Mouse (Mus musculus) ovary, postnatal 14 days (tissue): ENCODE measurements around the gene Tecr.
"Not testable (repeated sequence)": the region's sequence is repeated elsewhere in the genome, so short reads cannot be mapped to it uniquely, and the experiment has no call there.

Experiments
- DNase-seq: peaks from one replicate; pipeline ENCODE4 v3.0.0; 2022; ENCODE audit warnings: low spot score

Gene Tecr

DNA sequence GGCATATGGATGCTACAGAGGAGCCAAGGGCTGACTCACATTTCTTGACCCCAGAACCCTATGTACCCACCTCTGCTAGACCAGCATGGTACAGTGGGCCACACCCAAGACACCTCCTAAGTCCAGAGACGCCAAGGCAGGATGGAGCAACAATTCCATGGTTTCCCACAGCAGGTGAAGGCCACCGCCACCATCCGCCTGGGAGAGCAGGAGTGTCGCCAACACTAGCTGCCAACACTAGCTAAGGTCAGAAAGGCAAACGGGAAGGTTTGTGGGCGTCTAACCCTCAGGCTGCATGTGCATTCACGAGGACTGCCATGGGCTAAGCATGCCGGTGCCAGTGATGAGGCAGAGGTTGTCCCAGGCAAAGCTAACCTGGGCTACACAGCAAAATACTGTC, 25.5 kb downstream of the Tecr start:
- DNase-seq = no peak

- no peak for DNase-seq
These were observed 26.9 kb downstream of the Tecr start for GRCm38 (mm10) chr8:83580826-83581225.

- no peak for DNase-seq
These were observed 28.1 kb downstream of the Tecr start for GRCm38 (mm10) chr8:83579676-83580075.

GRCm38 (mm10) chr8:83578131-83579055, 29.4 kb downstream of the Tecr start:
- DNase-seq = no peak

- no peak for DNase-seq
These were observed 30.4 kb downstream of the Tecr start for GRCm38 (mm10) chr8:83577384-83577791.

DNA sequence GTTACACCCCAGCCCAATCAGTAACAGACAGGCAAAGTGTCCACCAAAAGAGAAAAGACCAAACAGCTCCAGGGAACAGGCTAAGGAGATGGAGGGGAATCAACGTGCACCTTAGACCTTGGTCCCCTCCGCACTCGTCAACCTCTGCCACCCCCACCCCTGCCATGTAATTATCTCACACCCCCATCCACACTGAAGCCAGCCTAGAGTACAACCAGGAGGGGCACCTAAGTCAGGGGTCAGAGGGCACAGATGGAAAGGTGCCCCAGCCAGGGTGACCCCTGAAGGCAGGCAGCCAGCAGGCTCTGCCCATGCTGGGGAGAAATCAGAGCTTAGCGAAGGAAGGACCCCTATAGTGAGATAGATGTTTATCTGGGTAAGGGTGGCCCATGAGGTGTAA, 30.9 kb downstream of the Tecr start:
- no peak for DNase-seq

DNA sequence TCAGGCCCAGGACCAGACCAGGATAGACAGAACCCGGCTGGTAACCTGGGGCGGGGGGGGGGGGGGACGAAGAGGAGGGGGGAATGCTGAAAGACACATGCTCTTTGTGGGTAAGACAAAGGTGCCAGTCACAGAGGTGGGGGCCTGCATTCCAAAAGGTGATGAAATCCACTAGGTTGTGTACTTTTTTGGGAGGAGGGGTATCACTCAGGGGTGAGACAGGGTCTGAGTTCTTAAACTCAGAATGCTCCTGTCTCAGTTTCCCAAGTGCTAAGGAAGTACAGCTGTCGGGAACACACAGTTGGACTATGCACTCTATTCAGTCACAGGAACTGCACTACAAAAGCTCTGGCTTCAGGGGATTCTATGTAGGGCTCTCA, 31.3 kb downstream of the Tecr start:
- no peak for DNase-seq

DNA sequence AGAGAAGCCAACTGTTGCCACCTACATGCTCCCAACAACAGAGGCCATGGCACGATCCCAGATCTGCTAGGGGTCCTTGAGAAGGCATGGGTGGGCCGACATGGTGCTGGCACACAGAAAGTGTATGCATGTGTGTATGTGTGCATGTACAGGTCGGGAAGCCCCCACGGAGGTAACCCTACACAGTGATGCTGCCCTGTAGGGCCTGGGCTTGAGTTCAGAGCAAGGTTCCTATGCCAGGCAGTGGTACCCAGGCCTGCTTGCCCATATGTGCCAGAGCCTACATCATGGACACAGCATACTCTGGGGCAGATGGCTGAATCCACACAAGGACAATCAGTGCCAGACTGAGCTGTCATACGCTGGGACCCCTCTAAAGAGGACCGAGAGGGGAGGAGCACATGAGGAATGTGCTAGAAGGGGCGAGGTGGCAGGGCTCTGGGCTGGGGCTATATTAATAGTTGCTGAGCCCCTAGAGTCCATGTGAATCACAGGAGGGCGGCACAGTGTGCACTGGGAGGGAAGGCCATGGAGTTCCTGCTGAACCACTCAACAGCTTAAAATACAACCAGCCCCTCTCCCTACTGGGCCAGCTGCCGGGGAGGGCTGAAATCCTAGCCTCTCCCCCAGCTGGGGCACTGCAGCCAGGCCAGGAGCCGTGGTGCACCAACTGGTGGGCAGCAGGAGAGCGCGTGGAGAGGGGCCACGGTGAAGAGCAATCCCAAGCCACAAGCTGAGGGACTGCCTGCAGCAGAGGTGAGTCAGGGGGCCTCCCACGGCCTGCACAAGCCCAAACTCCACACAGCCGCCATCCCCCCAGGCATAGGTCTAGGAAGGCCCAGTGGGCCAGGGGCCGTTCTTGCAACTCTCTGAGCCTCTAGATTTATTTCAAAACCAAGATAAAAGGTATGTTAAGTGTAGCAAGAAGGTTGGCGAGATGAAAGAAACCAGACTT, 31.9 kb downstream of the Tecr start:
- no peak for DNase-seq

- no peak for DNase-seq
These were observed 33.0 kb downstream of the Tecr start for GRCm38 (mm10) chr8:83574631-83575315.

DNA sequence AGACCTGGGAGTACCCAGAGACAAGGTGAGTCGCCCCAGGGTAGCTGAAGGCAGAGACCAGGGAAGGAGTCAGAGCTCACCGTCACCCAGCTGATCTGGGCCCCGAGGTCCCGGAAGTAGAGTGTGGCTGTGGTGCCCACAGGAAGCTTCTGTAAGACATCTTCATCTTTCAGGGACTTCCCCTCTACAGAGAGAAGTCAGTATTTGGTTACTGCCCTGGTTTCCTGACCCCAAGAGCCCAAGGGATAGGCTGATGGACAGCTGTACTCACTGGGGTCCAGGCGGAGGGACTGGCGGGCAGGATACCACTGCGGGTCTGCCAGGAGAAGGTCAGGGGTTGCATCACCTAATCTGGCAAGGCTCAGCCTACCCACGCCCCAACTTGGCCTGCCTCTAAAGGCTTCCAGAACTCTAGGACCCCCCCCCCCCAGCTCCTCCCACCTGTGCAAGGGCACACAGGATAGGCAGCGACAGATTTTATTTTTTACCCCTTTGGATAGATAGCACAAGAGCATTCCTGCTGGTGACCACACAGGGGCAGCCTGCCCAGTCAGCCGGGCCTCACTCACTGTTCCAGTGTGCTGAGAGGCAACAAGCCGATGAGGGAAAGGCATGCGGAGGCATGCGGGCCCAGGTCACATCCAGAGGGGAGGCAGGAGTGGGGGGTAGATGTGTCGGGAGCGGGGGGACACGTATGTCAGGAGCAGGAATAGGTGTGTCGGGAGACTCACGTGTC, 34.5 kb downstream of the Tecr start:
- no peak for DNase-seq

GRCm38 (mm10) chr8:83572246-83572812, 35.4 kb downstream of the Tecr start:
- DNase-seq = no peak

- no peak for DNase-seq
These were observed 36.0 kb downstream of the Tecr start for GRCm38 (mm10) chr8:83571791-83572190.

GRCm38 (mm10) chr8:83571001-83571340, 36.8 kb downstream of the Tecr start:
- DNase-seq = not testable (repeated sequence)

GRCm38 (mm10) chr8:83570272-83571000, 37.3 kb downstream of the Tecr start:
- DNase-seq = no peak

- no peak for DNase-seq
These were observed 38.6 kb downstream of the Tecr start for GRCm38 (mm10) chr8:83569165-83569564.

- DNase-seq = no peak
These were observed 39.0 kb downstream of the Tecr start for GRCm38 (mm10) chr8:83568755-83569154.

GRCm38 (mm10) chr8:83568128-83568527, 39.6 kb downstream of the Tecr start:
- DNase-seq = no peak

DNA sequence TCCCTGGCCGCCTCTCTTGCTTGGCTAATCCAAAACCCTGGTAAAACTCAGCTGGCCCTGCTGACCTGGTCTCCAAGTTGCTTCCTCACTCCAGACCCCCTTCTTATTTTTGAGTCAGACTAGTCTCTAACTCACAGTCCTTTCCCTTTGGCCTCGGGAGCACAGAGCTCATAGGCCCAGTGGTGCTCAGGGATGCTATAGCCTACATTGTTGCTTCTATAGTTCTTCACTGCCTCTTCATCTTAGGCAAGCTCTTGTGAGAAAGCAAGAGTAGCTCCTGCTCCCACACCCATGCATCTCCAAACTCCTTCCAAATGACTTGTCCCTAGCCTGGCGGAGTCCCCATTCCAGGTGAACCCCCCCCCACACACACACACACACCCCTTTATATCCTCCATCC, 40.1 kb downstream of the Tecr start:
- no peak for DNase-seq

DNA sequence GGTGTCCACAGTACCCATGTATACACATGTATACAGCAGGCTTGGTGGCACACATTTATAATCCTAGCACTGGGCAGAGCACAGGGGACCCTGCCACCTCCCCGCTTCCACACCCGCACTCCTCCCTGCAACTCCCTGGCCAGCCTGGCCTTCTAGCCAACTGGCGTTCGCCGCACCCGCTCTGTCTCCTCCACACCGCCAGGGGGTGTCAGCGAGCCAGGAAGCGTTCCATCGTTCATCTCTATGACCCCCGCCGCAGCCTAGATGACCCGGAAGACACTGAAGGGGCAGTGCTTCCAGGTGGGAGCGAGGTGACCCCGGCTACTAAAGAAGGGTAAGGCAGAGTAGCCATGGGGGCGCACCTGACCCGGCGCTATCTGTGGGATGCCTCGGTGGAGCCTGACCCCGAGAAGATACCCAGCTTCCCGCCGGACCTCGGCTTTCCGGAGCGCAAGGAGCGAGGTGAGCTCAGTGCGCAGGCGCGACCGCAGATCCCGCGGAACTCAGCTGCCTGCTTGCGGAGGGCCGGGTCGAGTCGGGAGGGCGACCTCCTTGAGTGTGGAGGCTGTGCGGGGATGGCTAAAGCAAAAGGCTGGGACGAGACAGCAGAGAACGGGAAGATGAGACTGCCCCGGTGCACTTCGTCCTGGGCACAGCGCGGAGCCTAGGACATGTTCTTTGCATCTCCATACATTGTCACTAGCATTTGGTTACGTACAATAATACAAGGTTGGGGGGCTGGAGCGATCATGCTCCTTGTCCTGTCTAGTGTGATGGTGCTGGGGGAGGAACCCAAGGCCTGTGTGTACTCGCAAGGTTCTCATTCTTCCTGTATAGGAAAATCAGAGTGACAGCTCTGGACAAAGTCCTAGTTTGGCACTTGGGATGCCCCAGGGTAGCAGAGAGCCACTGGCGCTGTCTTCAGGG, 41.0 kb downstream of the Tecr start, which contains the start of gene Ndufb7:
Gene Ndufb7, plus strand, starts transcription at position 203 of the 927 bp plus-strand sequence.
- peak; percentile 98 for DNase-seq
